Mouse (Mus musculus) heart, postnatal 0 days (tissue): ENCODE results near the gene Trak1.

Experiments
- CTCF ChIP-seq: IDR thresholded peaks from 2 replicates; pipeline ENCODE4 v1.5.1; 2016; ENCODE audit warnings: antibody characterized with exemption, control low read depth, low read depth
- EP300 ChIP-seq: IDR thresholded peaks from 2 replicates; pipeline ENCODE4 v1.6.1; 2016; ENCODE audit warnings: antibody characterized with exemption, low read depth

DNA sequence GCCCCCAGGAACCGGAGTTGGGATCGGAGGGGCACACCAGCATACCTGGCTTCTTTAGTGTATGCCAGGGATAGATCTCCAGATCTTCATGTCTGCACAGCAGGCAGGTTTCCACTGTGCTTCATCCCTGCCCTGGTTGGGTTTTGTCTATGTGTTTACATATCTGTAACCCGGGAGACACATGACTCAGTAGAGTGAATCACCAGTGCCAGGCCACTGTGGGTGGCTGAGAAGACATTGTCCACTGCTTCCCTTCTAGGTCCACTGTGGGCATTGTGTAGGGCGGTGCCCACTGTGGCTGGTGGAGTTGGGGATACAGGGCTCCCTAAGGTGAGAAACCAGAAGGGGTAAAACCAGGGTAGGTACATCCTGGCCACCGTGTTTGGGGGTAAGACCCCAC, 98.5 kb downstream of the Trak1 start:
- TF ChIP-seq CTCF = no peak
- TF ChIP-seq EP300 = no peak
